Mouse (Mus musculus) hindbrain, embryonic 16.5 days (tissue): Measurements from ENCODE around the gene Cdc26. TPM values are rescaled to one million over a fixed set of nuclear protein-coding genes. Genes with fewer than 3 reads are reported as not detected.

ENCODE experiments used
- ATAC-seq: fragments of 200-750 bp; cut with Nextera tagmentation; 2 replicates; pipeline ENCODE4 v1.8.0; 2017; ENCODE audit warnings: moderate TSS enrichment, moderate library complexity
- H3K27ac ChIP-seq: fragments of 300-500 bp; sonication (generic); 2 replicates; pipeline ENCODE4 v1.5.1; 2014; ENCODE audit warnings: low read depth, mild to moderate bottlenecking, control low read depth, low read length, moderate library complexity
- H3K27me3 ChIP-seq: fragments of 300-500 bp; sonication (generic); replicated peaks from 2 replicates; pipeline ENCODE4 v1.6.1; 2014; ENCODE audit warnings: low read length; ENCODE audit not compliant: control insufficient read depth, insufficient read depth
- H3K36me3 ChIP-seq: fragments of 300-500 bp; sonication (generic); 2 replicates; pipeline ENCODE4 v1.6.1; 2014; ENCODE audit warnings: mild to moderate bottlenecking, low read length, moderate library complexity, mixed read lengths; ENCODE audit not compliant: control insufficient read depth, insufficient read depth
- H3K4me1 ChIP-seq: fragments of 300-500 bp; sonication (generic); 2 replicates; pipeline ENCODE4 v1.6.1; 2014; ENCODE audit warnings: low read depth, low read length; ENCODE audit not compliant: control insufficient read depth, insufficient read depth
- H3K4me2 ChIP-seq: fragments of 300-500 bp; sonication (generic); 2 replicates; pipeline ENCODE4 v1.6.1; 2014; ENCODE audit warnings: mild to moderate bottlenecking, low read length, control low read depth, moderate library complexity
- H3K4me3 ChIP-seq: fragments of 300-500 bp; sonication (generic); 2 replicates; pipeline ENCODE4 v1.5.1; 2014; ENCODE audit warnings: mild to moderate bottlenecking, low read length, control low read depth, moderate library complexity
- H3K9ac ChIP-seq: fragments of 300-500 bp; sonication (generic); 2 replicates; pipeline ENCODE4 v1.6.1; 2014; ENCODE audit warnings: low read depth, mild to moderate bottlenecking, control low read depth, low read length, moderate library complexity
- H3K9me3 ChIP-seq: fragments of 300-500 bp; sonication (generic); 2 replicates; pipeline ENCODE4 v1.6.1; 2014; ENCODE audit warnings: mild to moderate bottlenecking, low read length, moderate library complexity; ENCODE audit not compliant: control insufficient read depth
- WGBS: fragments of 180-500 bp; shearing (Covaris S2); extraction: QIAGEN DNeasy Blood & Tissue Kit; methylation state at CpG from one replicate; pipeline ENCODE4 v1.1.7; 2014; 5-methylcytosine and 5-hydroxymethylcytosine counted together
- polyA plus RNA-seq: library from polyadenylated mRNA; unstranded; fragments of >200 nt; fragmentation: Nextera tagmentation; extraction: Ambion mirVana; gene quantifications from 2 replicates; pipeline ENCODE4 v1.2.1, GENCODE M21; 2015

The Cdc26 gene
- polyA plus RNA-seq, 1 experiment from 2014 or later, result 71.0 TPM

GRCm38 (mm10) chr4:62409615-62410014 is 1.2 kb upstream of the Cdc26 start:
- Histone ChIP-seq H3K27me3 (no peaks in the 10 kb centered on the region), H3K36me3 (peaks cover 10% of the 10 kb centered on the region), H3K4me1 (peaks cover 27% of the 10 kb centered on the region), H3K9ac (peak overlapping the region; percentile 93), H3K9me3 (no peaks in the 10 kb centered on the region), H3K4me2 (peak overlapping the region; percentile 69), H3K4me3 (peak overlapping the region; percentile 94), H3K27ac (no peak overlapping the region)
- ATAC-seq, result no peak
- 33% methylated on average over 6 of the region's 6 CpGs for WGBS

DNA sequence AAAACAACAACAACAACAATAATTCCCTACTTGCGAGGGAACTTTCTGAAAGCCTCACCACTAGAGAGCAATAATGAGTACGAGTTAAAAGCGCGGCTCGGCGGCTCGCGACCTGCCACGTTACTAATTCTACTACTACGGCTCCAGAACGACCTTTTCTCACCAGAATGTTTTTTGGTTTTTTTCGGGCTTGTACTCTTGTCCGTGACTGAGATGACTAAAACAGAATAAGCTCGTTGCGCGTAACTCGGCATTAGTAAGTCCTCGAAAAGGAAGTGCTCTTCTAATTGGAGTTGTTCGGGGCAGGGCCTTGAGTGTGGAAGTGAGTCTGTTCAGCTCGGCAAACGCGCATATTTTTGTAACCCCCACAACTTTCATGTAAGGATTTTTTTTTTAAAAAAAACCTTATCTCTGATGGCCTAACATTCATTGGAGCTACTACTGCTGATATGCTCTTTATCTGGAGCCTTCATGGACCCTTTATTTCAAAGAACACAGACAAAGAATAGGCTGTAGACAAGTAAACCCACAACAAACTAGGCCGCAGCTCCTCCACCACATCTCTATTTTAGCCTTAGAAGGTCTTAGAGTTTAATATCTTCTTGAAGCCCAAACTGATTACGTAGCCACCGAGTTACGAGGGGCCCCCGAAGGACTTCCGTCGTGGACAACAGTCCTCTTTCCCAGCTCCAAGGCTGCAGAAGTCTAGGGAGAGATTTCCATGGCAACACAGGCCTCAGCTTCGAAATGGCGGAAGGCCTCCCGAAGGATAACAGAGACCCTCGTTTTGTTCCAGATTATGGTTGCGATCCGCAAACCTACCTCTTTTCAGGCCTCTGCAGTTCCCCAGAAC is 486 bp downstream of the Cdc26 start:
- peak overlapping the region; percentile 94 for H3K4me3 ChIP-seq
- H3K9me3 ChIP-seq, result no peaks in the 10 kb centered on the region
- peak overlapping the region; percentile 65 for H3K4me2 ChIP-seq
- under 1% methylated on average over 35 of the region's 35 CpGs for WGBS
- peak; percentile 75 for ATAC-seq
- H3K36me3 ChIP-seq, result peaks cover 6% of the 10 kb centered on the region; the same call in 1 of the 2 replicates
- H3K27ac ChIP-seq, result peak overlapping the region; percentile 71
- H3K4me1 ChIP-seq, result peaks cover 27% of the 10 kb centered on the region
- peak overlapping the region; percentile 72 for H3K9ac ChIP-seq
- no peaks in the 10 kb centered on the region for H3K27me3 ChIP-seq

GRCm38 (mm10) chr4:62406133-62406532 is 2.3 kb downstream of the Cdc26 start:
- H3K27ac ChIP-seq, result no peak overlapping the region
- peaks cover 27% of the 10 kb centered on the region for H3K4me1 ChIP-seq
- H3K4me3 ChIP-seq, result no peak overlapping the region
- no peak overlapping the region; the same call in 1 of the 2 replicates for H3K4me2 ChIP-seq
- no peaks in the 10 kb centered on the region for H3K27me3 ChIP-seq
- H3K9ac ChIP-seq, result no peak overlapping the region
- WGBS, result 76% methylated on average over 4 of the region's 4 CpGs
- no peaks in the 10 kb centered on the region for H3K9me3 ChIP-seq
- H3K36me3 ChIP-seq, result peaks cover 14% of the 10 kb centered on the region
- ATAC-seq, result no peak

DNA sequence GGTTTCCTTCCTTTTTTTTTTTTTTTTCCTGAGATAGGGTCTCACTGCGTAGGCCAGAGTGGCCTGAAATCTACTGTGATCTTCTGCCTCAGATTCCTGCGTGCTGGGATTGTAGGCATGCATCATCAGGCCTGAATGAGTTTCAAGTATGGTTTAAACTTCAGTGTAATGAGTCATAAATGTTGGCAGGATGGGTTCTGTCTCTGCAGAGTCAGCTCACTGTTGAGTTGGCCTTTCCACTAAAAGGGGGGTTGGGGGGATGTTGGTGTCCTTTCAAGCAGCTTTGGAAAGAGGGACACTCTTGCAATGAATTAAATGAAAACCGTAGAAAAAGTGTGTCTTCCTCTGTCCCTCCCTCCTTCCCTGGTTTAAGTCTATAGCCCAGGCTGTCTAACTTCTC is 9.5 kb downstream of the Cdc26 start:
- no peak overlapping the region for H3K4me2 ChIP-seq
- ATAC-seq, result no peak
- 93% methylated on average over 3 of the region's 3 CpGs for WGBS
- no peaks in the 10 kb centered on the region for H3K9me3 ChIP-seq
- no peak overlapping the region for H3K9ac ChIP-seq
- no peak overlapping the region for H3K4me3 ChIP-seq
- no peaks in the 10 kb centered on the region for H3K27me3 ChIP-seq
- H3K27ac ChIP-seq, result no peak overlapping the region
- peaks cover 38% of the 10 kb centered on the region for H3K36me3 ChIP-seq
- no peaks in the 10 kb centered on the region for H3K4me1 ChIP-seq

GRCm38 (mm10) chr4:62397616-62398365 is 10.7 kb downstream of the Cdc26 start:
- Histone ChIP-seq H3K4me3 (no peak overlapping the region), H3K9me3 (no peaks in the 10 kb centered on the region), H3K4me1 (no peaks in the 10 kb centered on the region), H3K9ac (no peak overlapping the region), H3K36me3 (peaks cover 40% of the 10 kb centered on the region), H3K4me2 (no peak overlapping the region), H3K27ac (no peak overlapping the region), H3K27me3 (no peaks in the 10 kb centered on the region)
- ATAC-seq, result no peak
- 85% methylated on average over 4 of the region's 4 CpGs for WGBS

- Histone ChIP-seq H3K4me2 (no peak overlapping the region), H3K9me3 (no peaks in the 10 kb centered on the region), H3K4me3 (no peak overlapping the region), H3K4me1 (no peaks in the 10 kb centered on the region), H3K36me3 (peaks cover 27% of the 10 kb centered on the region), H3K27ac (no peak overlapping the region), H3K9ac (no peak overlapping the region), H3K27me3 (no peaks in the 10 kb centered on the region)
- no peak for ATAC-seq
- WGBS, result 100% methylated on average over 1 of the region's 1 CpGs
Measured at GRCm38 (mm10) chr4:62395806-62396205, 12.6 kb downstream of the Cdc26 start.

- no peak for ATAC-seq
- H3K4me3 ChIP-seq, result no peak overlapping the region
- H3K9ac ChIP-seq, result no peak overlapping the region
- no peaks in the 10 kb centered on the region for H3K4me1 ChIP-seq
- H3K36me3 ChIP-seq, result peaks cover 25% of the 10 kb centered on the region
- no peaks in the 10 kb centered on the region for H3K27me3 ChIP-seq
- H3K4me2 ChIP-seq, result no peak overlapping the region
- no peaks in the 10 kb centered on the region for H3K9me3 ChIP-seq
- no peak overlapping the region for H3K27ac ChIP-seq
- WGBS, result 22% methylated on average over 6 of the region's 6 CpGs
Measured at GRCm38 (mm10) chr4:62393459-62393858, 15.0 kb downstream of the Cdc26 start.

DNA sequence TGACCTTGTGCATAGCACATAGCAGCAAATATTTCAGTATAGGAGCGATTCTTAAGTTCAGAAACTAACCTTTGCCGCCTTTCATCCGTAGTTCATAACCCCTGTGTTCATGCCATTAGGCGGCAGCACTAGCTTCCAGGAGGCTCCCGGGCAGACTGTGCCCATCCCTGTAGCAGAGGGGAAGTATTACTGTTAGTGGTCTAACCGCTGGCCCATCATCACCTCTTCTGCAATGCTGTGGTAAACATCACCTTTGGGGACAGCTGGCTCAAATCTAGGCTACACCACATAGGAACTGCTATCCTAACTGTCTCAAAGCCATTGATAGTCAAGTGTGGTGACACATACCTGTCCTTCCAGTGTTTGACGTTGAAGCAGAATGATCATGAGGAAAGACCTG is 16.6 kb downstream of the Cdc26 start:
- no peak for ATAC-seq
- H3K27me3 ChIP-seq, result no peaks in the 10 kb centered on the region
- H3K9me3 ChIP-seq, result no peaks in the 10 kb centered on the region
- no peak overlapping the region for H3K9ac ChIP-seq
- H3K27ac ChIP-seq, result no peak overlapping the region
- 87% methylated on average over 7 of the region's 7 CpGs for WGBS
- H3K4me1 ChIP-seq, result no peaks in the 10 kb centered on the region
- H3K4me3 ChIP-seq, result no peak overlapping the region
- no peak overlapping the region for H3K4me2 ChIP-seq
- H3K36me3 ChIP-seq, result peaks cover 21% of the 10 kb centered on the region
